Mouse (Mus musculus) myocyte (in vitro differentiated cells): ENCODE results near the gene Ugt1a10.
"Not testable (repeated sequence)": the region's sequence is repeated elsewhere in the genome, so short reads cannot be mapped to it uniquely, and the experiment has no call there.

Experiments used
- CEBPB ChIP-seq: IDR thresholded peaks from 2 replicates; pipeline ENCODE4 v1.6.1; 2011; ENCODE audit warnings: mild to moderate bottlenecking, moderate library complexity; ENCODE audit not compliant: poor library complexity, insufficient read depth, severe bottlenecking
- MYOD1 ChIP-seq, 3 experiments: IDR thresholded peaks; one replicate each; pipeline ENCODE4 v1.6.1; 2011; ENCODE audit warnings: control low read depth in 2 of 3, low read depth in 2 of 3, mild to moderate bottlenecking in 2 of 3, moderate library complexity in 1 of 3; ENCODE audit not compliant: insufficient read length in 2 of 3, control insufficient read depth in 1 of 3
- MYOG ChIP-seq, 3 experiments: IDR thresholded peaks; one replicate each; pipeline ENCODE4 v1.6.1; 2011; ENCODE audit warnings: control low read depth in 2 of 3, low read depth in 2 of 3, mild to moderate bottlenecking in 2 of 3; ENCODE audit not compliant: insufficient read length in 2 of 3, control insufficient read depth in 1 of 3, insufficient read depth in 1 of 3
- POLR2A ChIP-seq: IDR thresholded peaks from one replicate; pipeline ENCODE4 v1.6.1; 2011; ENCODE audit warnings: low read depth, mild to moderate bottlenecking, control low read depth, moderate library complexity; ENCODE audit not compliant: insufficient read length
- SRF ChIP-seq: IDR thresholded peaks from one replicate; pipeline ENCODE4 v1.6.1; 2011; ENCODE audit warnings: low read depth; ENCODE audit not compliant: control insufficient read depth, insufficient read length

DNA sequence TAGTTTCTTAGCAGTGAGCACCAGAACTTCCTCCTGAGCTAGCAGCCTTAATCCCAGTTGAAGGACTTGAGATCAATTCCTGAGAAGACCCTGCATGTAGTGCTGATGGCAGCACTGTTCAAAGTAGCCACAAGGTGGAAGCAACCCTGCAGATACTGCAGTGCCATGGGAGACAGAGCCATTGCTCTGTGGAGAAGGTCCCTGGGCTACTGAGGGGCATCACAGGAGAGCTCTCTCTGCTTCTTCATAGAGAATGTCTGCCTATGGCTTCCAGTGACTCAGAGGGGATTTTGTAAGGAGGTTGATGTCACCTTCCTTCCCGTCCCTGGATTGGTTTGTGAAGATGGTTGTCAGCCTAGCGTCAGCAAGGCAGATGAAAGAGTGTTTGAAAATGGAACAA lies 94.9 kb downstream of the Ugt1a10 start:
- TF ChIP-seq POLR2A; MYOG (IDR thresholded peaks at IDR 0.05; ENCODE audit: control insufficient read depth in 1 of 3, insufficient read depth in 1 of 3, insufficient read length in 2 of 3, low read depth in 2 of 3); MYOD1 (IDR thresholded peaks at IDR 0.05; ENCODE audit: control insufficient read depth in 1 of 3, insufficient read length in 2 of 3, low read depth in 2 of 3); SRF; CEBPB: not testable (repeated sequence)
